Mouse (Mus musculus) heart, embryonic 14.5 days (tissue): ENCODE measurements at regions not wholly inside any gene's neighbourhood (a gene's known extent, or its start where the extent isn't known, plus 50 kb on each side); places are given as distances from the start of the nearest gene placed in this dataset.

Experiments used
- ATAC-seq: fragments of 200-750 bp; cut with Nextera tagmentation; 2 replicates; pipeline ENCODE4 v1.8.0; 2017; ENCODE audit warnings: low read depth, moderate TSS enrichment; ENCODE audit not compliant: insufficient number of reproducible peaks, insufficient read depth, low FRiP score
- H3K27ac ChIP-seq, 2 experiments: fragments of 200-500 bp in 1 of 2; fragments of 300-500 bp in 1 of 2; sonication (generic) in 1 of 2; replicated peaks in 1 of 2; 2 replicates each; pipeline ENCODE4 v1.5.1; 2012 to 2014; ENCODE audit warnings: low read depth in 2 of 2, low read length in 2 of 2, control low read depth in 1 of 2, mild to moderate bottlenecking in 1 of 2, mixed read lengths in 1 of 2; ENCODE audit not compliant: control insufficient read depth in 1 of 2, insufficient read depth in 1 of 2
- H3K27me3 ChIP-seq: fragments of 300-500 bp; sonication (generic); 2 replicates; pipeline ENCODE4 v1.6.1; 2014; ENCODE audit warnings: mild to moderate bottlenecking, low read length, control low read depth; ENCODE audit not compliant: control insufficient read depth, insufficient read depth
- H3K36me3 ChIP-seq: fragments of 300-500 bp; sonication (generic); 2 replicates; pipeline ENCODE4 v1.6.1; 2014; ENCODE audit warnings: mild to moderate bottlenecking, control low read depth, low read length, mixed read lengths; ENCODE audit not compliant: control insufficient read depth, insufficient read depth
- H3K4me1 ChIP-seq, 2 experiments: fragments of 200-500 bp in 1 of 2; fragments of 300-500 bp in 1 of 2; sonication (generic) in 1 of 2; 2 replicates each; pipeline ENCODE4 v1.6.1; 2012 to 2014; ENCODE audit warnings: low read length in 2 of 2, control low read depth in 1 of 2, mixed read lengths in 1 of 2; ENCODE audit not compliant: control insufficient read depth in 2 of 2, insufficient read depth in 2 of 2
- H3K4me2 ChIP-seq: fragments of 300-500 bp; sonication (generic); 2 replicates; pipeline ENCODE4 v1.6.1; 2014; ENCODE audit warnings: mild to moderate bottlenecking, low read length
- H3K4me3 ChIP-seq, 2 experiments: fragments of 200-500 bp in 1 of 2; fragments of 300-500 bp in 1 of 2; sonication (generic) in 1 of 2; 2 replicates each; pipeline ENCODE4 v1.5.1; 2012 to 2014; ENCODE audit warnings: low read length in 2 of 2, mild to moderate bottlenecking in 2 of 2, control low read depth in 1 of 2, low read depth in 1 of 2, moderate library complexity in 1 of 2; ENCODE audit not compliant: control insufficient read depth in 1 of 2, insufficient read depth in 1 of 2
- H3K9ac ChIP-seq: fragments of 300-500 bp; sonication (generic); 2 replicates; pipeline ENCODE4 v1.6.1; 2014; ENCODE audit warnings: mild to moderate bottlenecking, low read length
- H3K9me3 ChIP-seq: fragments of 300-500 bp; sonication (generic); 2 replicates; pipeline ENCODE4 v1.6.1; 2016; ENCODE audit warnings: low read length, control low read depth; ENCODE audit not compliant: control insufficient read depth
- WGBS: fragments of 180-500 bp; shearing (Covaris S2); extraction: QIAGEN DNeasy Blood & Tissue Kit; methylation state at CpG from one replicate; pipeline ENCODE4 v1.1.7; 2014; 5-methylcytosine and 5-hydroxymethylcytosine counted together

- no peak overlapping the region for H3K27ac ChIP-seq
- H3K36me3 ChIP-seq, result no peaks in the 10 kb centered on the region
- no peaks in the 10 kb centered on the region for H3K9me3 ChIP-seq
- H3K27me3 ChIP-seq, result no peaks in the 10 kb centered on the region
- no peak overlapping the region for H3K9ac ChIP-seq
- no peak overlapping the region for H3K4me2 ChIP-seq
- no peaks in the 10 kb centered on the region for H3K4me1 ChIP-seq
- WGBS, result 20% methylated on average over 9 of the region's 9 CpGs
- no peak for ATAC-seq
- H3K4me3 ChIP-seq, result no peak overlapping the region
These were observed 180.3 kb downstream of the Zfp326 start for GRCm38 (mm10) chr5:106056631-106057030.

DNA sequence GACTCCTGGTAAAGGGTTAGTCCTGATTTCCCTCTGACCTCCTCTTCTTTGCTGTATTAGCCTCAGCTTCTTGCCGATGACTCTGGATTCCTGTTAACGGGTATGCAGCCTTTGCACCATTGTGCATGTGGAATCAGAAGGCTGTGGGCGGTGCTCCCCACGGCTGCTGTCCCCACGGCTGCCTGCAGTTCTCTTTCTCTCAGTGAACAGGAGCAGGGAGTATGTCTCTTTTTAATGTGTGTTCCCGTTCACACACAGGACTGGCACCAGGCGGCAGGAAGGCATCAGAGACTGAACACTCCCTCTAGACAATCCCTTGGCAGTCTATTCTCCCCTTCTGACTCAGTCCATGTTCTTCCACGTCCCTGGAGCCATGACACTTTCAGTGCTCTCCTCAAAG lies 178.9 kb downstream of the Zfp326 start:
- Histone ChIP-seq H3K4me3 (no peak overlapping the region), H3K4me1 (no peaks in the 10 kb centered on the region), H3K9ac (no peak overlapping the region), H3K36me3 (no peaks in the 10 kb centered on the region), H3K27me3 (no peaks in the 10 kb centered on the region), H3K27ac (no peak overlapping the region), H3K9me3 (no peaks in the 10 kb centered on the region), H3K4me2 (no peak overlapping the region)
- WGBS, result 44% methylated on average over 8 of the region's 8 CpGs
- no peak for ATAC-seq

GRCm38 (mm10) chr5:106051026-106051425 lies 174.7 kb downstream of the Zfp326 start:
- Histone ChIP-seq H3K36me3 (no peaks in the 10 kb centered on the region), H3K9me3 (no peaks in the 10 kb centered on the region), H3K27me3 (no peaks in the 10 kb centered on the region), H3K4me1 (no peaks in the 10 kb centered on the region), H3K4me3 (no peak overlapping the region), H3K27ac (no peak overlapping the region), H3K4me2 (no peak overlapping the region), H3K9ac (no peak overlapping the region)
- WGBS, result 88% methylated on average over 8 of the region's 8 CpGs
- no peak for ATAC-seq

DNA sequence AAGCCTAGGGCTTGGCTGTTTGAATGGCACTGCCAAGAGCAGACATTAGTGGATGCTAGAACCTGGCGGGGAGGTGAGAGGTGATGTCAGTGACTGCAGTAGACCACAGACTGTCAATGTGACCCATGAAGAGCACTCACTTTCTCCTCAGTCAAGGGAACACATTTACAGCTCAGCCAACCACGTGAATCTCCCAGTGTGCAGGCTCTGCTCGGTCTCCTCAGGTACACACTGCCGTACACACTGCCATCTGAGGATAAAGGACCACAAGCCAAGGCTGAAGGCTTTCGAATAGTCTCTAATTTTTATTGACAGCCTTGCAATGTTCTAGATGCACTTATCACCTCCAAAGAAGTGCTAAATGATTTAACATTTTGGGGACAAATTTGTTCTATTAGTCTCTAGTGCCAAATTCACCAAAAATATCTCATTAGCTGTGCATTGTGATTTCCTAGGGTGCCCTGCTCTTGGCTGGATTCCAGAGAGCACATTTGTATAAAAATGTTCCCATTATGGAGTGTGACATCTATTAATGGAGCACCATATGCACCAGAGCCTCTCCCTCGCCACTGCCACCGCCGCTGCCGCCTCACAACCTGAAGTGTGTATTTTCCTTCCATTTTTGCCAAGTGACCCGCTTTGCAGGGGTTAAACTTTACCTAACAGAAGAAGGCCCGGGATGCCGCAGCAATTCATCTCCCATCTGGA lies 168.7 kb downstream of the Zfp326 start:
- Histone ChIP-seq H3K4me1 (no peaks in the 10 kb centered on the region), H3K4me2 (no peak overlapping the region), H3K27me3 (no peaks in the 10 kb centered on the region), H3K9ac (no peak overlapping the region), H3K27ac (no peak overlapping the region), H3K9me3 (no peaks in the 10 kb centered on the region), H3K4me3 (no peak overlapping the region), H3K36me3 (no peaks in the 10 kb centered on the region)
- no peak for ATAC-seq
- WGBS, result 79% methylated on average over 12 of the region's 12 CpGs

GRCm38 (mm10) chr5:106038321-106038720 lies 162.0 kb downstream of the Zfp326 start:
- H3K9ac ChIP-seq, result no peak overlapping the region
- H3K27me3 ChIP-seq, result no peaks in the 10 kb centered on the region
- no peak overlapping the region for H3K4me3 ChIP-seq
- no peaks in the 10 kb centered on the region for H3K4me1 ChIP-seq
- no peak for ATAC-seq
- no peaks in the 10 kb centered on the region for H3K36me3 ChIP-seq
- no peaks in the 10 kb centered on the region for H3K9me3 ChIP-seq
- 90% methylated on average over 18 of the region's 18 CpGs for WGBS
- no peak overlapping the region for H3K27ac ChIP-seq
- no peak overlapping the region for H3K4me2 ChIP-seq

DNA sequence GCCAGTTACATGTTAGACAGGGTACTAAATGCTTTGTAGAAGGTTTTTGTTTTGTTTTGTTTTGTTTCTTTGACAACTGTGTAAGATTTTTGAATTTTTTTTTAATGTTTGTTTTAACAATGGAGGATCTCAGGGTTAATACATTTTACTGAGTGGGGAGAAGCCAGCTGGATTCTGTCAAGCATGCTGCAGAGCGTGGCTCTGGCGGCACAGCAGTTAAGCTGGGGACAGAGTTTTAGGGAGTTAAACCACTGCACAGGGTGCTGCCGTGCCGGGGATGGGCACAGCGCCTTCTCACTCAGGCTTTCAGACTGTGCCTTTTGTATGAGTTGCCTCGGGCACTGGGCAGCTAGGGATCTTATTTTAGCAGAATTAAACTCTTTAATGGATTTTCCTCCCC lies 159.8 kb downstream of the Zfp326 start:
- Histone ChIP-seq H3K9ac (no peak overlapping the region), H3K4me3 (no peak overlapping the region), H3K4me1 (no peaks in the 10 kb centered on the region), H3K4me2 (no peak overlapping the region), H3K27me3 (no peaks in the 10 kb centered on the region), H3K36me3 (no peaks in the 10 kb centered on the region), H3K27ac (no peak overlapping the region), H3K9me3 (no peaks in the 10 kb centered on the region)
- 43% methylated on average over 6 of the region's 6 CpGs for WGBS
- ATAC-seq, result no peak

DNA sequence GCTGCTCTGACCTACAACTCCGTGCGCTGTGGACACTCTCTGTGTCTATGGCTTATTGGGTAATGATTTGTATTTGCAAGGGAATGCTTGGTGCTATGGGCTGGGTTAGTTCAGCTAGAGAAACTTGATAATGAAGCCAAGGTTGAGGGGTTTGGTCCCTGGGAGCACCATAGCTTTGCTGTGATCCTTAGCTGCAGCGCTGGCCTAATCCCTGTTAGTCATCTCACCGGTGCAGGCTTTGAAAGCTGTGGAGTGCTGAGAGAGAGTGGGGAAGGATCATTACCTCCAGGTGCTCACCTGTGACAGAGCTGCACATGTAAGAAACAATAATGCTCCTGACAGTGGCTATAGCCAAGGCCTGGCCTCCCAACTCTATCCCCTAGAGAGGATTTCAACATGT lies 156.6 kb downstream of the Zfp326 start:
- no peaks in the 10 kb centered on the region for H3K27me3 ChIP-seq
- no peak overlapping the region for H3K4me2 ChIP-seq
- no peak overlapping the region for H3K27ac ChIP-seq
- no peaks in the 10 kb centered on the region for H3K9me3 ChIP-seq
- no peaks in the 10 kb centered on the region for H3K36me3 ChIP-seq
- no peak for ATAC-seq
- no peak overlapping the region for H3K9ac ChIP-seq
- WGBS, result 77% methylated on average over 4 of the region's 4 CpGs
- H3K4me3 ChIP-seq, result no peak overlapping the region
- H3K4me1 ChIP-seq, result no peaks in the 10 kb centered on the region

DNA sequence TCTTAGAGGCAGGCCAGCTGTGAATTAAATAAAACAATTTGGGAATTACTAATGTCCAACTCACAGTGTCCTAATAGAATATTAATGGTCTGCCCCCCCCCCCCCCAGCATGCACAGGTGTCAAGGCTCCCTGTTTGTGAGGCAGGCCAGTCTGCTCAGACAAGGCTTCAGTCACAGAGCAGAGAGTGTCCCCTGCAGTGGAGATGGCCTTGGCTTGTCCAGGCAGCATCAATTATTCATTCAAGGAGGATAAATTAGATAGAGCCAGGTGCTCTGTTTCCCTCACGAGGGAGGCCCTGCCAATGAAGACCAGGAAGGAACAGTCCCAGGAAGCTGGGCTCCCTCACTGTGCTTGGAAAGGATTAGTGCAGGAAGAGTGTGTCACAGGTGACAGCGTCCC lies 150.5 kb downstream of the Zfp326 start:
- WGBS, result 54% methylated on average over 2 of the region's 2 CpGs

More for the DNA sequence above, 150.5 kb downstream of the Zfp326 start:
- Histone ChIP-seq H3K4me1 (no peaks in the 10 kb centered on the region), H3K27ac (no peak overlapping the region), H3K9me3 (no peaks in the 10 kb centered on the region), H3K4me2 (no peak overlapping the region), H3K4me3 (no peak overlapping the region), H3K36me3 (no peaks in the 10 kb centered on the region), H3K9ac (no peak overlapping the region), H3K27me3 (no peaks in the 10 kb centered on the region)
- no peak for ATAC-seq
